In the genomic region with DNA sequence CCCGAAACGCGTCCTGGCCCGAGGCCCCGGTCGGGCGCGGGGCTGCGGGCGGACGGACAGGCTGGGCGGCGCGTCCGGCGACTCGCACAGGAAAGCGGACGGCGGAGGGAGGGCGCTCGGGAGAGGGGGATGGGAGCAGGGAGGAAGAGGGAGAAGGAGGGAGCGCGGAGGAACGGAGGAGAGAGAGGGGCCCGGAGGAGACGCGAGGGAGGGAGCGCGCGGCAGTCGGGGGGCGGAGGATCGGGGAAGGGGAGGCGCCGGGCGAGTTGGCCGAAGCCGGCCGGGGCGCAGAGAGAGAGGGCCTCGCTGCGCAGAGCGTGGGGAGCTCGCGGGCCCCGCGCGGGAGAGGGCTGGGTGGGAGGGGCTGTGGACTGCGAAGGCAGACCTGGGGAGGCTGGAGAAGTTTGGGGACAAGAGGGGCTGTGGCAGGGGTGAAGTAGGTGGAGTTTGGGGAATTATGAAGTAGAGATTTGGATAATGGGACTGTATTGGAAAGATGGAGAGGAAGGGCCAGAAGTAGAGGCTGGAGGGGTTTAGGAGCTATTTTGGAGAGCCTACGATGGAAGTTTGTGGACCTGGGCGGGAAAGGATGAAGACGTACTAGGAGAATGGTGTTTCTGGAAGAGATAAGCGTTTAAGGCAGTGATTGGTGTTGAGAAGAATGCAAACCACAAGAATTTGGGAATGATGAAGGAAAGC, we compare ENCODE assay signal across 8 mouse cellular contexts. TPM values are rescaled to one million over a fixed set of nuclear protein-coding genes. Genes with fewer than 3 reads are reported as not detected.
DNase-seq lines count a peak whose midpoint lies in the region; ATAC-seq lines count a peak whose summit lies in the region.

No protein-coding gene starts in this region.

- peaks cover 40% of the 10 kb centered on the region; the same call in 1 of the 2 replicates for H3K79me2 ChIP-seq in macrophage (ENCODE audit: inconsistent target)

- no peaks in the 10 kb centered on the region for H3K27me3 ChIP-seq in hindbrain, embryonic 14.5 days (ENCODE audit: control insufficient read depth, insufficient read depth, low read length)

- peaks cover 4% of the 10 kb centered on the region; the same call in 1 of the 2 replicates for H3K36me3 ChIP-seq in hindbrain, embryonic 14.5 days (replicated peaks; ENCODE audit: control insufficient read depth, insufficient read depth)
- H3K36me3 ChIP-seq in macrophage (ENCODE audit: inconsistent target) = no peaks in the 10 kb centered on the region

- H3K4me2 ChIP-seq in hindbrain, embryonic 14.5 days (replicated peaks) = peak overlapping the region; percentile 61

- WGBS in hindbrain, embryonic 14.5 days = 1% methylated on average over 48 of the region's 54 CpGs
- WGBS in macrophage (ENCODE audit: missing documents) = 2% methylated on average over 32 of the region's 54 CpGs

- peak; percentile 82 for ATAC-seq in hindbrain, embryonic 14.5 days (ENCODE audit: low FRiP score)

- peak overlapping the region; percentile 97 for H3K27ac ChIP-seq in hindbrain, embryonic 14.5 days
- no peak overlapping the region for H3K27ac ChIP-seq in macrophage

- peak overlapping the region; percentile 78 for H3K4me3 ChIP-seq in hindbrain, embryonic 14.5 days (replicated peaks; ENCODE audit: low read length)
- H3K4me3 ChIP-seq in macrophage (ENCODE audit: inconsistent target) = peak overlapping the region; percentile 34

- intact Hi-C loops in left cerebral cortex, postnatal 10 days (cut with DNase I) = loop anchor here (5.0 kb wide), 1 partner anchor 50 kb away; a partner anchor contains a TSS

- H3K9ac ChIP-seq in hindbrain, embryonic 14.5 days = peak overlapping the region; percentile 94

- DNase-seq in T-cell, adult 2 months (ENCODE audit: low spot score) = peak; percentile 36
- peak; percentile 92 to 95 for DNase-seq in cerebellum, postnatal 10 days
- DNase-seq in gastrocnemius, adult 18-20 months (ENCODE audit: low spot score) = peak; percentile 88
- DNase-seq in hindbrain, embryonic 14.5 days (ENCODE audit: low spot score) = peak; percentile 76
- peak; percentile 70 to 94 for DNase-seq in left cerebral cortex, postnatal 10 days (ENCODE audit: extremely low spot score in 1 of 2, low spot score in 2 of 2)
- DNase-seq in right cerebral cortex, adult 2 months (ENCODE audit: low spot score in 2 of 2) = peak; percentile 76 to 83
- DNase-seq in yolk sac, embryonic 10.5 days (ENCODE audit: low spot score) = peak; percentile 86

- peaks cover 44% of the 10 kb centered on the region for H3K4me1 ChIP-seq in hindbrain, embryonic 14.5 days (replicated peaks; ENCODE audit: control insufficient read depth, insufficient read depth, low read length)

- no peaks in the 10 kb centered on the region for H3K9me3 ChIP-seq in hindbrain, embryonic 14.5 days (ENCODE audit: control insufficient read depth, low read length)

RNA-seq across cellular contexts. Expression of a gene that starts 0.5 kb away (rescaled TPM):
- 10 to 100 TPM; 44.0 to 56.4 TPM for total RNA-seq in gastrocnemius, adult 18-20 months (2021)
- polyA plus RNA-seq in hindbrain, embryonic 14.5 days (2014; fragmentation: Nextera tagmentation; extraction: Ambion mirVana) = 25.9 and 26.0 TPM in 2 replicates
- 100 to 1,000 TPM; 156 to 158 TPM for total RNA-seq in left cerebral cortex, postnatal 10 days (2021)
- total RNA-seq in macrophage (2018; cell fraction: chromatin; rRNA removed) = 10 to 100 TPM in 25 of 26 experiments, 1 to 10 TPM in 1; 6.9 to 45.0 (median 27.8) TPM
- total RNA-seq in macrophage (2018; cell fraction: cytosol; rRNA removed) = 10 to 100 TPM; 20.9 to 33.9 (median 27.3) TPM
- 10 to 100 TPM; 13.0 to 48.5 (median 23.3) TPM for total RNA-seq in macrophage (2018; cell fraction: nucleus; rRNA removed)
- polyA plus RNA-seq in macrophage (2018) = 17.0 to 35.6 TPM (median 21.7 TPM) in 3 replicates

RNA-seq across cellular contexts. Expression of a gene that starts 1.0 kb away (rescaled TPM):
- total RNA-seq in gastrocnemius, adult 18-20 months (2021) = not detected
- not detected in 2 replicates for polyA plus RNA-seq in hindbrain, embryonic 14.5 days (2014; fragmentation: Nextera tagmentation; extraction: Ambion mirVana)
- not detected for total RNA-seq in left cerebral cortex, postnatal 10 days (2021)
- total RNA-seq in macrophage (2018; cell fraction: chromatin; rRNA removed) = 1 to 10 TPM in 1 of 26 experiments, not detected in 25; 2.2 TPM
- total RNA-seq in macrophage (2018; cell fraction: cytosol; rRNA removed) = under 1 TPM in 7 of 26 experiments, not detected in 19; 0.10 to 0.44 (median 0.19) TPM
- total RNA-seq in macrophage (2018; cell fraction: nucleus; rRNA removed) = under 1 TPM in 1 of 26 experiments, not detected in 25; 0.28 TPM
- not detected in 3 replicates for polyA plus RNA-seq in macrophage (2018)

RNA-seq across cellular contexts. Expression of a gene that starts 12.7 kb away (rescaled TPM):
- 1 to 10 TPM in 1 of 2 experiments, under 1 TPM in 1; 0.87 to 1.2 TPM for total RNA-seq in gastrocnemius, adult 18-20 months (2021)
- polyA plus RNA-seq in hindbrain, embryonic 14.5 days (2014; fragmentation: Nextera tagmentation; extraction: Ambion mirVana) = 142 and 174 TPM in 2 replicates
- 100 to 1,000 TPM; 466 to 486 TPM for total RNA-seq in left cerebral cortex, postnatal 10 days (2021)
- 100 to 1,000 TPM in 25 of 26 experiments, 10 to 100 TPM in 1; 81.3 to 737 (median 196) TPM for total RNA-seq in macrophage (2018; cell fraction: chromatin; rRNA removed)
- 10 to 100 TPM in 10 of 26 experiments, 1 to 10 TPM in 16; 4.9 to 24.9 (median 9.7) TPM for total RNA-seq in macrophage (2018; cell fraction: cytosol; rRNA removed)
- total RNA-seq in macrophage (2018; cell fraction: nucleus; rRNA removed) = 100 to 1,000 TPM in 13 of 26 experiments, 10 to 100 TPM in 13; 45.0 to 295 (median 98.8) TPM
- 4.8 to 9.6 TPM (median 6.7 TPM) in 3 replicates for polyA plus RNA-seq in macrophage (2018)

RNA-seq across cellular contexts. Expression of a gene that starts 15.6 kb away (rescaled TPM):
- 100 to 1,000 TPM; 162 TPM for total RNA-seq in gastrocnemius, adult 18-20 months (2021)
- polyA plus RNA-seq in hindbrain, embryonic 14.5 days (2014; fragmentation: Nextera tagmentation; extraction: Ambion mirVana) = 616 and 701 TPM in 2 replicates
- 100 to 1,000 TPM; 298 to 316 TPM for total RNA-seq in left cerebral cortex, postnatal 10 days (2021)
- 10 to 100 TPM in 19 of 26 experiments, 1 to 10 TPM in 7; 5.5 to 46.1 (median 17.1) TPM for total RNA-seq in macrophage (2018; cell fraction: chromatin; rRNA removed)
- total RNA-seq in macrophage (2018; cell fraction: cytosol; rRNA removed) = 100 to 1,000 TPM; 123 to 226 (median 148) TPM
- total RNA-seq in macrophage (2018; cell fraction: nucleus; rRNA removed) = 10 to 100 TPM; 14.9 to 66.2 (median 33.4) TPM
- 43.6 to 99.2 TPM (median 63.8 TPM) in 3 replicates for polyA plus RNA-seq in macrophage (2018)

RNA-seq across cellular contexts. Expression of a gene that starts 18.3 kb away (rescaled TPM):
- total RNA-seq in gastrocnemius, adult 18-20 months (2021) = 1 to 10 TPM in 1 of 2 experiments, under 1 TPM in 1; 0.90 to 1.1 TPM
- polyA plus RNA-seq in hindbrain, embryonic 14.5 days (2014; fragmentation: Nextera tagmentation; extraction: Ambion mirVana) = 3.5 and 4.3 TPM in 2 replicates
- 1 to 10 TPM; 3.4 to 4.7 TPM for total RNA-seq in left cerebral cortex, postnatal 10 days (2021)
- total RNA-seq in macrophage (2018; cell fraction: chromatin; rRNA removed) = 100 to 1,000 TPM in 17 of 26 experiments, 10 to 100 TPM in 9; 26.9 to 536 (median 152) TPM
- 100 to 1,000 TPM; 107 to 454 (median 253) TPM for total RNA-seq in macrophage (2018; cell fraction: cytosol; rRNA removed)
- 100 to 1,000 TPM in 20 of 26 experiments, 10 to 100 TPM in 6; 52.4 to 435 (median 173) TPM for total RNA-seq in macrophage (2018; cell fraction: nucleus; rRNA removed)
- 172 to 251 TPM (median 215 TPM) in 3 replicates for polyA plus RNA-seq in macrophage (2018)

Comparison
In these comparisons a context has a peak if more than half of its experiments do, and no peak if none do; other contexts are left out.
1. DNase-seq: peak in every context shown above with its lines; median percentile 94 in cerebellum, postnatal 10 days; 88 in gastrocnemius, adult 18-20 months; 86 in yolk sac, embryonic 10.5 days; 82 in left cerebral cortex, postnatal 10 days; 80 in right cerebral cortex, adult 2 months; 76 in hindbrain, embryonic 14.5 days; 36 in T-cell, adult 2 months.
2. RNA of a gene that starts 12.7 kb away (total RNA-seq): 466 to 486 TPM in left cerebral cortex, postnatal 10 days; 0.87 to 1.2 TPM in gastrocnemius, adult 18-20 months; every median in the first group is over 100 times any median in the second.